Mouse (Mus musculus): ENCODE data around the gene Neurod4.
A peak's percentile ranks its signal among the peaks of the same experiment; 100 is the strongest.

Gene Neurod4

DNA sequence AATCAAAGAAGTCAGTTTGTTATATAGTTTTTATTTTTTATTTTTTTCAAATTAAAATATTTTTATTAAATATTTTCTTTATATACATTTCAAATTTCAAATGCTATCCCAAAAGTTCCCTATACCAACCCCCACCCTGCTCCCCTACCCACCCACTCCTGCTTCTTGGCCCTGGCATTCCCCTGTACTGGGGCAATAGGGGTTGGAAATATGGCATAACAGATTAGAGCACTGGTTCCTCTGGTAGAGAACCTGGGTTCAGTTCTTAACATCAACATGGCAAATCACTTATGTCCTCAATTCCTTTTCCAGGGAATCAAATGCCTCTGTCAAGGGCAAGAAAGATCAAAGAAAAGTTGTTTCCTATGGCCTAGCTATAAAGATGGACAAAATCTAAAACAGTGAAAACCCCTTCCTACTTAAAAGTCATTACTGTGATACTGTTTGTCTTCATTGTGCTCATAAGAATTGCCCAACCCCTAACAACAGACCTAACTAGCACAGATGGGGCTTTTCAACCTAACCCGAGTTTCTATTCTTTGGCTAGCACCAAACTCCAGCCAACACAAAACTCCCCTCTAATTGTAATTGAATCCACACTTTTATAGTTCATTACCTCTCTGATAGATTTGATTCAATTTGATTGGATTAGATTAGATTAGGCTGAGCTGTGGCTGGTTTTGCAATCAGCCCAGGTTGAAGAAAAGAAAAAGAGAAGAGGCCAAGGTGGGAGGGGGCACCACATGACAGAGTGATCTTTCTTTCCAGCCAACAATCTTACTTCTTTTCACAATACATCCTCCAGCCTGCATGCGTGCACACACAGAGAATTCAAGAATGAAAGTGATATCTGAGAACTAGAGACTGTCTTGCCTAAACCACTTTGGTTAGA is 41.5 kb downstream of the Neurod4 start:
- no peak for DNase-seq (ENCODE audit: low read depth, low spot score)

DNA sequence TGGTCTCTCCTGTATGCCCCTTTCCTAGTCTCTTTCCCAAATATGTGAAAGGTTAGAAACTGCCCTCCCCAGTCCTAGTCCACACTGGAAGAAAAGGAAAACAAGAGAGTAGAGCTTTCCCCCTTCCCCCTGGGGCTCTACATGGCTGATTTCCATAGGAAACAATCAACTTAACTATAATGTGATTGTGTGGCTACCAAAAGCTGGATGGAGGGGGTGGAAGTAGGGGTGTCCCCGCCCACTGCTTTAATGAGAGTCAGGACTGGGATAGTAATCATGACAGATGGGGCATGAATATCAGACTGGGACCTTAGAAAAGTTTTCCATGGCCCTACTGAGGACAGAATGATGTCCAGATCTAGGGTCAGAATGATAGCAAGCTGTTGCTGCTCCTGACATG is 45.5 kb downstream of the Neurod4 start:
- DNase-seq (ENCODE audit: low read depth, low spot score) = no peak

DNA sequence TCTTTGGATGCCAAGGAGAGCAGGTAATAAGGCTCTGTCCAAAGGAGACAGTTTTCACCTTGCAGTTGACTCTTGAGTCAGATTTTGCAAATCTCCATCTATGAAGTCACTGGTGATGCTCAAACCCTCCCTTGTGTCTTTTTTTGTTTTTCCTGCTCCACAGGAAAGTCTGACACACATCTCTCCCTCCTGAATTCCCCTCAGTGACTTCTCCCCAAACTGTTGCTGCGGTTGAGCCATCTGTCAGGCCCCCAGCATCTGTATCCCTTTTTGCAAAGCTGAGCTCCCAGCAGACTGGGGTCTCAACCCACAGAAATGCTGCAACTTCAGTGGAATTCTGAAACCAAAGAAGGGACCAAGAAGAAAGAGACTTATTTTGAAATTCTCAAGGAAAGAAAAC is 47.9 kb downstream of the Neurod4 start:
- no peak for DNase-seq (ENCODE audit: low read depth, low spot score)

- DNase-seq (ENCODE audit: low read depth, low spot score) = no peak
Observed at GRCm38 (mm10) chr10:130229584-130229983, 50.5 kb downstream of the Neurod4 start.

GRCm38 (mm10) chr10:130228246-130228645 is 51.8 kb downstream of the Neurod4 start:
- DNase-seq (ENCODE audit: low read depth, low spot score) = peak; percentile 41

GRCm38 (mm10) chr10:130225034-130225433 is 55.0 kb downstream of the Neurod4 start:
- DNase-seq (ENCODE audit: low read depth, low spot score) = no peak

Data from retina, adult 2 months (tissue).